Mouse (Mus musculus): ENCODE measurements around the gene Vps8.
A peak's percentile ranks its signal among the peaks of the same experiment; 100 is the strongest.

The Vps8 gene

DNA sequence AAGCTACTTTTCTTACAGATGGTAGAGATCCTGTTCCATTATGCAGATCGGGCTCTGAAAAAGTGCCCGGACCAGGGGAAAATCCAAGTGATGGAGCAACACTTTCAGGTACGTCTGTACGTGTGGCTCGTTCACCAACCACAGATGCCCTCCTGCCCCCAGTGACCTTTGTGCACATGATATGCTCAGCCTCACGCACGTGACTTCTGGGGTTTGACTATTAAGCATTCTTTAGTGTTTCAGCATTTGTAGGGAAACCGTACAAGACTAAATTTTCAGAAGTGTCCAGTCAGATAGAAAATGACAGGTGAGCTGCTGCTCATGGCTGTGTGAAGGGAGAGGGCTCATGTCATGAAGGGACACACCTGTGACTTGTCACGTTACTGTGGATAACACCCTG lies 55.5 kb downstream of the Vps8 start:
- DNase-seq (ENCODE audit: low spot score in 2 of 2) = no peak

DNA sequence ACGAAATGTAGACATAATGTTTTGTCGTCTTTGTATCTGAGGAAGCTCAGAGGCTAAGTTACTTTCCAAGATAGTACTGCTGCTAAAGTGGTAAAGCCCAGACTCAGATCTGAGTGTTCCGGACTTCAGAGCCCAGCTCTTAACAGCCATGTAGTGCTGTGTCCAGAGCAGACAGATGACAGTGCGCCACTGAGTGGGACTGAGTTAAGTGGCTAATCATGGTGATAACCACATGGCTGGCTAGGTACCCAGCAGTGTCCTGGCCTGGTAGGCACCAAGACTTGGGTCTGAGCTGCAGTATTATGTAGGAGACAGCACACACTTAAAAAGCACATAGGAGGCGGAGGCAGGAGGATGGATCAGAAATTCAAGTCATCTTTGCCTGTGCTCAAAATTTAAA lies 60.9 kb downstream of the Vps8 start:
- DNase-seq (ENCODE audit: low spot score in 2 of 2) = no peak

DNA sequence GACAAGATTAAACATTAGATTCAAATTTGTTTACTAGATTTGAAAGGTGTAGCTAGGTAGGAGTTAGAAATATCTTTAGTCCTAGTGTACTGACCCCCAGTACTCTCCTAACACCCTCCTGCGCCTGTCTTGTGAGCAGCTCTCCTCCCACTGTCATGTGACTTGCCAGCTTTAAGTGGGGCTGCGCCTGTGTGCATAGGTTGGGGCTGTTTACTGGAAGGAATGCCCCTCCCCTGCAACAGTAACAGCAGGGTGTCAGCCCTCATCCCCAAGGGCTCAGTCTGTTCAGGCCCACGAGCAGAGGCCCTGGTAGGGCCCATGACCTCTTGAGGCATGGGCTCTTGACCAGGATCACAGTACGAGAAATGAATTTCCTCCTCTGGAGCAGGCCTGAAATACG lies 62.8 kb downstream of the Vps8 start:
- no peak for DNase-seq (ENCODE audit: low spot score in 2 of 2)

DNA sequence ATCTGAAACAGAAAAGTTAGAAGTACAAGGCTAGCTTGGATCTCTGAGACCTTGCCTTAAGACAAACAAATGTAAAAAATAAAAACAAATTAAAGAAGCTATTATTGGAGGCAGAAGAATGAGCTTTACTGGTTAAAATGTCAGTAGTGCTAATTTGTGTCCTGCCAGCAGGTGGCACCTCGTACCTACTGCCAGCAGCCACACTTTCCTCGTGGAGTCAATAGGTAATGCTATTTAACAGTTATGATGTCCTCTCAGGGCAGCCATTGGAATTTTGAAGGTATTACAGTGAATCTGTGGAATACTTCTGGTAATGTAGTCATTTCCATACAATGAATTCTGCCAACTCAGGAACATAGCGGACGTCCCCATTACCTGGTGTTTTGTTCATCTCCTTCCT lies 65.5 kb downstream of the Vps8 start:
- peak; percentile 34 to 69 for DNase-seq (ENCODE audit: low spot score in 2 of 2)

DNA sequence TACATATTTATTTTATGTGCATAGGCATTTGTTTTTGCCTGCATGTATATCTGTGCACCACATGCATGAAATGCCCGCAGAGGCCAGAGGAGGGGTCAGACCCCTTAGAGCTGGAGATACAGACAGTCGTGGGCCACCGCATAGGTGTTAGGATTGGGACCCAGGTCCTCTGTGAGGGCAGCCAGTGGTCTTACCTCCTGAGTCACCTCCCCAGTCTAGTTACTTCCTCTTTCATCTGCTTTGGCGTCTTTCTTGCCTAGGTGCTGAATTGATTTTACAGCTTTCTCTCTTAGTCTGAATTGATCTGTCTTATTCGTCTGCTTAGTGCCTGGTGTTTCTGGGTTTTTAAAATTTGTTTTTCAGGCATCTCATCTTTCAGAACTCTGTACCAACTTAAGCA lies 69.4 kb downstream of the Vps8 start:
- DNase-seq (ENCODE audit: low spot score in 2 of 2) = no peak

DNA sequence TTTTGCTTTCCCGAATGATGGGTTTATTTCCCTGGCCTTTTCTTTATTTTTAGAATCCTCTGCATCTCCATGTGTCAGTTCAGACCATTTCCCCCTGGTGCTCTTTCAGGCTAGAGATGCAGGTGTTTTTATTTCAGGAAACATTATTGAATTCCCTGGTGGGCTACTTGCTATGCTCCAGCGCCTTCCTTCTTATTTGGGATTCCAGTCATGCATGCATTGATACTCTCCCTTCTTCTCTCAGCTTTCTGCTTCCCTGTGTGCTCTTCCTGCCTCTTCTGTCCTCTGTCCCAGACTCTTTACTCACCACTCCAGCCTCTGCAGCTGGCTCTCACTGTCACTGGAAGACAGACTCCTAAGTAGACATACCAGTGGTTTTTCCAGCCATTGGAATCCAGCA lies 70.0 kb downstream of the Vps8 start:
- no peak for DNase-seq (ENCODE audit: low spot score in 2 of 2)

DNA sequence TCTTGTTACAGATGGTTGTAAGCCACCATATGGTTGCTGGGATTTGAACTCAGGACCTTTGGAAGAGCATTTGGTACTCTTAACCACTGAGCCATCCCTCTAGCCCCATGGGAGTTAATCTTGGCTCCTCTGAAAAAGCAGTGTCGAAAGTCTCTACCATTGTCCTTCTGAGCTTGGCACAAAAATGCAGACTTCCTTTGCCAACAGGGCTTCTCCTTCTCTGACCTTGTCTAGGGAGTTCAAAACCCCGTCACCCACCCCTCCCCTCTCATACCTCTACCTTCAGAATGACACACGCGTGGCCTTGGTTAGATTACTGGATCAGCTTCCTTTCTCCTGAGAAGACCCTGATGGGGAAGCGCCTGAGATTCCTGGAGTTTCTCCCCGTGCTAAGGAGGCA lies 71.8 kb downstream of the Vps8 start:
- no peak for DNase-seq (ENCODE audit: low spot score in 2 of 2)

DNA sequence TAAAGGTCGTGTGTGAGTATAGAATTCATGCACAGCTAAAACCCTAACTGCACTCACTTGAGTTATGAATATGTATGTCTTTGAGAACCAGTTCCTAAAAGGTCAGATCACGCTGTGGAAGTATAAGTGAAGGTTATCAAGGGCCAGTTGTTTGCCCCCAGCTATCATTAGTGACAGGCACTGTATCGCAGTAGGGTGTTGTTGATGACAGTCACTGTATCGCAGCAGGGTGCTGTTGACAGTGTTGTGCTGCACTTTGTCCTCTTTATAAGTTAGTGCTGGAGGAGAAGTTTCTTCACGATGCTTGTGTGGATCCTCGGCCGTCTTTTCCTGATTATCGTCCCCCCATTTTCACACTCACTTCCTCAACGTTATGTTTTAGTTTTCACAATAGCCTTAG lies 73.9 kb downstream of the Vps8 start:
- DNase-seq (ENCODE audit: low spot score in 2 of 2) = no peak

DNA sequence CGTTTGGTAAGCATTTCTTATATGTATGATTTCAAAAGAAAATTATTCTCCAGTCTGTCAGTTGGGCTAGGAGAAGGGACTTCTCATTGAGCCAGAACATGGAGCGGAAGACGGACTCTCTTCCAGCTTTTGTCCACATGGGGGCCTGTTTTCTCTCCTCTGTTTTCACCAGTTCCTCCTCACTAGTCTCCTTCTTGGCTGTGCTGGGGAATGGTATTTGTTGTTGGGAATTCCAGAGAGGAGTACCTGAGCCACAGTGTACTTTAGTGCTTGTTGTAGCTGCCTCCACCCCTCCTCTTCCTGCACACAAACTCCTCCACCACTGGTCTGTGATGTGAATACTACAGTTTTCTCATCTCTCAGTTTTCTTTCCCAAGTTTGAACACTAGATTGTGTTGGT lies 74.7 kb downstream of the Vps8 start:
- DNase-seq (ENCODE audit: low spot score in 2 of 2) = no peak

DNA sequence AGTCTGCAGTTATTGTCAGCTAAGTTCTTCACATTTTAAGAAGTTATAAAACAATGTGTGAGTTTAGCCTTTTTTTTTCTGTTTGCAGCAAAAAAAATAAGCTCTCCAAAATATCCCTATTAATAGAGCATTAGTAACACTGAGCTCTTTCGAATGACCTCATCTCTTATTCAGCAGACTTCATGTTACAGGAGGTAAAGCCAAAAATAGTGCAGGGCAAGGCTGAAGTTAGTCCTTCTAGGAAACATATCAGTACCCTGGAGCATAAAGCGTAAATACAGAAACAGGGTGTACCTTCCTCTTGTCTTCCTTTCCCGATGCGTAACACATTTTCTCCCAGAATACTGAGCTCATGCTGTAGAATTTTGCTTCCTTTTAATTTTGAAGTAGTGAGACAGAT lies 76.1 kb downstream of the Vps8 start:
- no peak for DNase-seq (ENCODE audit: low spot score in 2 of 2)

DNA sequence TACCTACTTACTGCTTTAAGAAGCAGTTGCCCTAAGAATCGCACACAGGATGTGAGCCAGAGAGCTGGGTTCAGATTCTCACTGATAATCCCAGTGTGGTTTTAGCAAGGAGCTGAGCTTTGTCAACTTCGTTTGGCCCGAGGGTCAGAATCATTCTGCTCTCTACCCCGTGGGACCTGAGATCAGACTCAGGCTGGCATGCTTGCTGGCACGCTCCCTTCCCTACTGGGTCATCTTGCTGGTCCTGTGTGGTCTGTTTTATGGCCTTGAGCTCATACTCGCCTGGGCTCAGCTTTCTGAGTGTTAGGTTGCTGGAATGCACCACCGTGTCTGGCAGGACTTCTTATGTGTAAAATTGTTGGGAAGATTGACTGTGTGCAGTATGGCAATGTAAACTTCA lies 76.7 kb downstream of the Vps8 start:
- no peak for DNase-seq (ENCODE audit: low spot score in 2 of 2)

DNA sequence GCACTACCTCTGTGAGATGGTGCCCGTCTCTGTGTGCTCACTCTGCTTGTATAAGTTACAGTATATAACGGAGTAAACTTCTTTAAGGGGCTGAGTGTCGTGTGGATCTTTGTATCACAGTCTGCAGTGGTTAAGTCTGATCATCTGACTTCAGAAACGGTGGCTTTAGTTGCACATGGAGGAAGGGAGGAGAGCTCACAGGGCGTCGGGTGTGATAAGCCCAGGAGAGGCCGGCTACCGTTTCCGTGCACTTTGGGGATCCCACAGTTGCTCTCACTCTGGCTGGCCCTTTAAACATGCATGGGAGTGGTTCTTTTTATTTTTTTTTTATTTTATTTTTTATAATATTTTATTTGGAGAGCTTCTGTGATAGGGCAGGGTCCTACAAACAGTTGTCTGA lies 95.9 kb downstream of the Vps8 start:
- no peak for DNase-seq (ENCODE audit: low spot score in 2 of 2)

DNA sequence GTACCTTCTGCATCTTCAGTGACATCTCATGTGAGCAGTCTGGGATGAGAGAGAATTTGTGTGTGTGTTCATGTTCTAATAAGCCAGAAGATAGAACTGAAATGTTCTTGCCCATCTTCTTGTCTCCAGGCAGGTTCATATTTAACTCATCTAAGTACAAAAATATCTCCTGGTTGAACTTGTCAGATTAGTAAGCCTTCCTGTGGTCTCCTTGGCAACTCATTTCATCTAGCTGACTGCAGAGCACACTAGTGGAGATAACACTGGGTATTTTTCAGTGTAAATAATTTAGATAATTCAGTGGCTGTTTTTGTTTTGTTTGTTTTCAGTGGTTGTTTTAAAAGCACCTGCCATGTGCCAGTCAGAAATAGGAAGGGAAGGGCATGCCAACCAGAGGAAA lies 96.9 kb downstream of the Vps8 start:
- no peak for DNase-seq (ENCODE audit: low spot score in 2 of 2)

DNA sequence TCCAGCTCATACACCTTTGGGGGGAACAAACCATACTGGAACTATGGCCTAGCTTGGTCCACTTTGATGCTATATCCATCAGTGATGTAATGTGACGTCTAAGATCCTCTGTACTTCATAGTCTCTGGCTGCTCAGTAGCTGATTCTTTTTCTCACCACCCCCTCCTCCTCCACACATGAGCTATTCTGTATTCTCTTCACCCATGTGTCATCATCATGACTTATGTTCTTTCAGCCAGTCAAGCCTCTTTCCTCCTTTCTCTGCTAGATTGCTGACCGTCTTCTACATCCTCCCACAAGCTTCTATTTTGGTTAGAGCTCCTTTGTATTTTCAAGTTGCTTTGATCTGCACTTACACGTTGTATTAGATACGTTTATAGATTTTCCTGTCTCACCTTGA lies 100.8 kb downstream of the Vps8 start:
- no peak for DNase-seq (ENCODE audit: low spot score in 2 of 2)

DNA sequence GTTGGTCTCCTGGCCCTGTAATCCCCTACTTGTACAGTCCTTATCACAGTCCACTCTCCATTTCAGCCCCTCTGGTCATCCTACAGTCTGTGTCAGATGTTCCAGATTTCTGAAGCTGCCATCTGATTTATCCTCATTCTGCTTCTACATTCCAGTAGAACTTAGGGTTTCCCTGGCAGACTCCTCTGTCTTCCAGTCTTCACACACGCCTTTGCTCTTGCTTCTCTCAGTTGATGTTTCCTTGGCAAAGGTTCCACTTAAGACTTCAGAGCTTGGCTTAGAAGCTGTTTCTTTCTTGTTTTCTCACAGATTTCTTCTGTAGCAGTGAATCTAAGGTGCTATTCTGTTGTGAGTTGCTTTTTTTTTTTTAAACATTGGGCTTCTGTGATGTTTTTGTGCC lies 102.5 kb downstream of the Vps8 start:
- DNase-seq (ENCODE audit: low spot score in 2 of 2) = no peak

DNA sequence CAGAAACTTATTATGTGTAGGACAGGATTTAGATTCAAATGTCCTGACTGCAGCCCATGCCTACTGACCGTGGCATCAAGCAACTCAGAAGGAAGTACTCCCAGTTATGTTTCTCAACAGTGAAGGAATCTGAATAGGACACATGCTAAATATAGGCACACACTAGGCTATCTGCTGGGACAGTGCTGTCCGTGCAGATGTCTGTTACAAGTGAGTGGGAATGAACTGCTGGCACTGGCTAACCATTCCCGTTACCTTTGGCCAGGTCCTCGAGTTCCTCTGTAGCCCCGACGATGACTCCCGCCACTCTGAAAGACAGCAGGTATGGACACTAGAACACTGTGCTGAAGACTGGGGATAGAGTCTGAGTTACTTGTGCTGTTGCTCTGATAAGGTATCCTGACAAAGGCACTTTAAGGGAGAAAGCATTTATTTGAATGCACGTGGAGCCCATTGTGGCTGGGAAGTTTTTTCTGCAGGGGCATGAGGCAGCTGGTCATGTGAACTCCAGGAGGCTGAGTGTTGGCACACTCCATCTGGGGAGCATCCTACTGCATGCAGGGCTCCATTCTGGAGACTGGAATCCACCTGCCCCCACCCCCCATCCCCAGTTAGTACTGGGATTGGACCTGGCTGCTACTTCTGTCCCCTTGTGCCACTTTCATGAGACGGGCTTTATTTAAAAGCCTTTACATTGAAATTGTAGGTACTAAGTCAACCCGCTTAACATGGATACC lies 104.5 kb downstream of the Vps8 start:
- peak in 1 of 2 experiments; percentile 53 for DNase-seq (ENCODE audit: low spot score in 2 of 2)

DNA sequence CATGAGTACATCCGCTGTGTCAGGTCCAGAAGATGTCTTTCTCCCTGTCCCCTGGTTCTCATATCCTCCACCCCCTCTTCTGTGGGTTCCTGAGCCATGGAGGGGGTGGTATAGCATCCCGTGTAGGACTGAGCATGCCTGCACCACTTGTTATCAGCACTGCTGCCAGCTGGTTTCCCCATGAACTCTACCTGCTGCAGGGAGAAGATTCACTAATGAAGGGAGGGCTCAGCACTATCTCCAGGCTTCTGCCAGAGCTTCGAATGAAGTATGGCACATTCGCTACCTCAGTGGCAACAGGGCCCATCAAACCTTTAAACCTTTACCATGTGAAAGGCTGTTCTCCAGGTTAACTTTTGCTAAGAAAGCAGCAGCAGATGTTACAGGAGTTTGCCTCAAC lies 110.6 kb downstream of the Vps8 start:
- no peak for DNase-seq (ENCODE audit: low spot score in 2 of 2)

DNA sequence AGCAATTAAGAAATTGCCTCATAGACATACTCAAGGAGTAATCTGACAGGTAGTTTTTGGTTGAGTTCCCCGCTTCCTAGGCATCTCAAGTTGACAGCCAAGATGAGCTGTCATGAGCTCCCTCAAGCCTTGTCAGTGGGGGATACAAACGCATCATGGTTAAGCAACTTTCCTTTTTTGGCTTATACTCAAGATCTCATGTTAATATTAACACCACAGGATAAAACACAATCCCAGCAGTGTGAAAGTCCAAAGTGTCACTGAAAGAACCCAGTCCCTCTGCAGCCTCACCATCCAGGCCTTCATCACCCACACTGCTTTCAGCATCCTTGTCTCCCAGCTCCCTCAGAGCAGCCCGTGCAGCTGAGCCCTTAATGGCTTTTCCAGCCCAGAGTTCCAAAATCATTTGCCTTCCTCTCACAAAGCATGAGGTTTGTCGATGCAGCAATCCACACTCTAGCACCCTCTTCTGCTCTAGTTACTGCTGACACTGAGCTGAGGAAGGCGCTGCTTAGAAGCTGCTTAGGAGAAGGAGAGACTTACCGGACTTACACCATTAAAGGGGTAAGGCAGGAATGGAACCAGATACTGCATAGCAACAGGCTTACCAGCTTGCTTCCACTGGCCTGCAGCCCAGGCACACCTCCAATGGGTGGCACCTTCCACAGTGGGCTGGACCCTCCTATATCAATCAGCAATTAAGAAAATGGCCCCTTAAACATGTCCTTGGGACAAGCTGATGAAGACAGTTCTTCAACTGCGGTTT lies 113.5 kb downstream of the Vps8 start:
- DNase-seq (ENCODE audit: low spot score in 2 of 2) = no peak

DNA sequence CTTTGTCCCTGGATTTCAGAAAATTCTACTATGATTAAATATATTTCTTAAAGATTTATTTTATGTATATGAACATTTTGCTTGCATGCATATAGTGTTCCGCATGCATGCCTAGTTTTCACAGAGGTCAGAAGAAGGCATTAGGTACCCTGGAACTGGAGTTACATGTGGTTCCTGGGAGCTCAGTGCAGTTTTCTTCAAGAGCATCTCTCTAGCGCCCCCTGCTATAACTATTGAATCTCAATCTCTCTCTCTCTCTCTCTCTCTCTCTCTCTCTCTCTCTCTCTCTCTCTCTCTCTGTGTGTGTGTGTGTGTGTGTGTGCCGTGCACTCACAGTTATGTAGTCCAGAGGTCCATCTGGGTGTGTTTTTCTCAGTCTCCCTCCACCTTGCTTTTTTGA lies 114.4 kb downstream of the Vps8 start:
- no peak for DNase-seq (ENCODE audit: low spot score in 2 of 2)

DNA sequence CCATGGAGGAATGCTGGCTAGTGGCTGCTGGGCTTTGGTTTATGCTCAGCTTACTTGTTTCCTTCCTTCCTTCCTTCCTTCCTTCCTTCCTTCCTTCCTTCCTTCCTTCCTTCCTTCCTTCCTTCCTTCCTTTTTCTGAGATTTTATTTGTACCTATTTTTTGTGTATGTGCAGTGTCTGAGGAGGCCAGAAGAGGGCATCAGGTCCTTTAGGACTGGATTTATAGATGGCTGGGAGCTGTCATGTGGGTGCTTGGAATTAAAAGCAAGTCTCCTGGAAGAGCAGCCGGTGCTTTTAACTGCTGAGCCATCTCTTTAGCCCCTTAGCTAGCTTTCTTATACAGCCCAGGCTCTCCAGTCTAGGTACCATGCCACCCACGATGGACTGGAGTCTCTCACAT lies 116.0 kb downstream of the Vps8 start:
- no peak for DNase-seq (ENCODE audit: low spot score in 2 of 2)

DNA sequence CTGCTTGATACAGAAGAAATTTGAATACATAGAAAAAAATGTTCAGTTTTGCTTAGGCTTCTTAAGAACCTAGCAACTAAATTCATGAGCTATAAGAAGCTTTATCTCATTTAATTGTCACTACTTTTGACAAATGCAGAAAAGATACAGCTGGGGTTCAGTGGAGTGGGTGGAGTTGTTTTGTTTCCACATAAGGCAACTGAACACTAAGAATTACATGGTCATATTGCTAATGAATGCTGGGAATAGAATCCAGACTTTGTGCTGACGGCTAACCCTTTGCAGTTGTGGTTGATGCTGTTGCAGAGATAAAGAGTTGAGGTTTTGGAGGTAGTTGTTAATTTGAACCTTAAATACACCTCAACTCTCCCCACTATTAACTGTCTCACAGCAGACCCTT lies 119.6 kb downstream of the Vps8 start:
- DNase-seq (ENCODE audit: low spot score in 2 of 2) = no peak

DNA sequence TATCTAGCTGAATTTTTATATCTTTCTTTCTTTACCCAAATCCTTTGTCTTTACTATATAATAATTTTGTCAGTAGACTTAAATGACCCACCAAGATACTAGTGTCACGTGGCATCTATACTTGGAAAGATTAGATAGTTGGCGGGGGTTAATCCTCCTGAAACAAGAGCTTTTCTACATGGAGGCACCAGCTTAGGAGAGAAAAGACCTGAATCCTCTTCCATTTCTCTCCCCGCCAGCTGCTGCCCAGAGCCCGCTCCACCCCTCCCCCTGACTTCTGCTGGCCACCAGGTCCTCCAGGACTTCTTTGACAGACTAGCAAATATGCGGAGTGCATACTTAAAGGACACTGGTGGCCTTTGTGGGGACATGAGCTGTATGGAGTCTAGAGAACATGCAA lies 124.5 kb downstream of the Vps8 start:
- DNase-seq (ENCODE audit: low spot score in 2 of 2) = no peak

DNA sequence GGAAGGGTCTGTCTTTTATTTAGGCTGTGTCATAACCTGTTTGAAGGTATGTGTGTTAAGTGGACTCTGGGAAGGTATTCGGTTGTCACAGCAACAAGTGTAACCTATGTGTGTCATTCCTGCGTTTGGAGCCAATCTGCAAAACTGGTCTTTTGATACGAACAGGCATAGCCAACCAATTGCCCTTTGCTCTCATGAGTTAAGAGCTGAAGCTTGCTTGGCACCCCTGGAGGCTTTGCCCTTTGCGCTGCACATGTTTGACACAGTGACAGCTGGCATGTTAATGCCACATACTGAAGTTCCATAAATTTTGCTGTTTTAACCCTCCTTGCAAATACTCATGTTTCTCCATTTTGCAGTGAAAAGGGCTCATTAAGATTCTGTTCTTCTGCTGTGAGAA lies 126.8 kb downstream of the Vps8 start:
- no peak for DNase-seq (ENCODE audit: low spot score in 2 of 2)

DNA sequence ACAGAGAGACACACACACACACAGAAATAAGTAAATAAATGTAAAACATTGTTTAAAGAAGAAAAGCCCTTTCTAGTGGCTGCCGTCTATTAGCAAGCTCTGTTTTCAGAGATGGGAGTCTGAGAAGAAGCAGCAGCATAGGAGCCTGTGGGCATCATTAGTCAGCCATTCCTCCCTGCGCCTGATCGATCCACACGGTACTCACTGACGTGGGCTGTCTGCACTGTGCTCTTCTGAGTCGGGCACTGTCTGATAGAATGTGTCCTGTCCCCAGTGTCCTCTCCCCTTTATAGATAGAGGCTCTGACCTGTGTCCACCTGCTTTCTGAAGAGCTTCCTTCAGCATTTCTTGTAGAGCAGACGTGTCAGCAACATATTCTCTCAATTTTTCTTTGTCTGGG lies 127.5 kb downstream of the Vps8 start:
- no peak for DNase-seq (ENCODE audit: low spot score in 2 of 2)

Data from spleen, postnatal 4 days (tissue).